Mouse (Mus musculus) adrenal gland, postnatal 36 days (tissue): ENCODE measurements at regions not wholly inside any gene's neighbourhood (a gene's known extent, or its start where the extent isn't known, plus 50 kb on each side); places are given as distances from the start of the nearest gene placed in this dataset.

Source experiments
- DNase-seq, 2 experiments: peaks; one replicate each; pipeline ENCODE4 v3.0.0; 2021; ENCODE audit warnings: mixed read lengths in 1 of 2

DNA sequence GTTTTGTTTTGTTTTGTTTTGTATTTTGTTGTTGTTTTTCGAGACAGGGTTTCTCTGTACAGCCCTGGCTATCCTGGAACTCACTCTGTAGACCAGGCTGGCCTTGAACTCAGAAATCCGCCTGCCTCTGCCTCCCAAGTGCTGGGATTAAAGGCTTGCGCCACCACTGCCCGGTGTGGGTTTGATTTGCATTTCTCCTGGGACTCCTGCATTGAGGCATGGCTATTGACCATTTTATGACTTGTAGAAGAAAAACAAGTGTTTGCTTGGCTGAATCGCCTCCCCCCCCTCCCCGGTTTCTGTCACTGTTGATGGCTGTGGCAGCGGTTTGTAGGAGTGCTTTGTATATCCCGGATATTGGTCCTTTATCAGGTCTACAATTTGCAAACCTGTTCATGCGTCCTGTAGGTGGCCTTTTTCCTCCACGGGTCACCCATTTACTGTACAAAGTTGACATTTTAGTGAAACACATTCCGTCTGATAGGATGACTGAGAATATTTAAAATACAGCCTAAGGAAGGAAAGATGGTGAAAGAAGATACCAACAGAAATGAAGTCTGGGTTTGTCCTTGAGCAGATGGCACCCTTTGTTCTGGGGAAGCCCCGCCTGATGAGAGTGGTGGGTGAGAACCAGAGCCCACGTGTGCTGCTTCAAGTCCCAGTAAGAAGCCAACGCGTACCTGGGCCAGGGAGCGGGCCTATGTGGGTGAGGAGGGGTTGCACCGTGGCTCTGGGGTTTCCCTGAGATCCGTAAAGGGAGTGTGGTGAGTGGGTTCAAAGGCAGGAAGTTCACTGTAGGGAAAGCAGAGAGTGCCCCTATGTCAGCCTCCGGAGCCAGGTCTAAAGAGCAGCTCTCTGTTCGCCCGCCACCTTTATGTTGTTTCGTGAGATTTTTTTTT, 52.6 kb upstream of the Smndc1 start:
- no peak for DNase-seq

DNA sequence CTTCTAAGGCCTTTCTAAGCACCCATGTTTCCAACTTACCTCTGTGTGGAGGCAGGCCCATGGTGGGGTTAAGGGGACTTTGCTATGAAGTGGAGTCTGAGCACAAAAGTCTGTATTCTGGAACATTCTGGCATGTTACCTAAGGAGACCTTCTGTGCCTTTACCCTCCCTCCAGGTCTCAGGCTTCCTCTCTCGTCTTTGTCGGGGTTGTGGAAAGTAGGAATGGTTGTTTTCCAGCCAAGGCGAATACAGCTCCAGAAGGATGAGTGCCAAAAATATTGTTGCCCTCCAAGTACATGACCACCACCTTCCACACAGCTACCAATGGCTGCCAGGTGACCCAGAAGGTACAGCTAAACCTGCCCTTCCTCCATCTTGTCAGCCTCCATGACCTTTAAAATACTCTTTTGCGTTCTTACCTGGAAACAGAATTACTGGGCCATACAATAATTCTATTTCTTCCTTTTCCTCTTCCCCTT, 51.8 kb upstream of the Smndc1 start:
- DNase-seq: no peak

DNA sequence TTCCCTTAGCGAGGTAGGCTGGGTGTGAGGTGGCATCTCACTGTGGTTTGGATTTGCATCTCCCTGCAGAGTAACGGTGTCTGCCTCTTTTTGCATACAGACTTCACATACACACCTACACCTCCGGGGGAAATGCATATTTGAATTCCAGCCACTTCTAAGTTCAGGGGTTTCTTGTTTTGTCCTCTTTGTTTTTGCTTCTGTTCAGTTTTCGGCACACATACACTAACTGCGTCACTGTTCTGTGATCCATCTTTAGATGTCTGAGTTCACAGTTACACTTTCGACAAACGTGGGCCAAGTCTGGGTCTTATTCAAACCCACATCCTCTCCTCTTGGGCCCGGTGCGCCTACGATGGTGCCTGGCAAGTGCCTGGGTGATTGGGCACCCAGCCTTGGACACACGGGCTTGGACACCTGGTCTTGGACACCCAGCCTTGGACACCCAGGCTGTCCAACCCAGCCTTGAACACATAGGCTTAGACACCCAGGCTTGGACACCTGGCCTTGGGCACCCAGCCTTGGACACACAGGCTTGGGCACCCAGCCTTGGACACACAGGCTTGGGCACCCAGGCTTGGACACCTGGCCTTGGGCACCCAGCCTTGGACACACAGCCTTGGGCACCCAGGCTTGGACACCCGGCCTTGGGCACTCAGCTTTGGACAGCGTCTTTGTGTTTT, 51.2 kb upstream of the Smndc1 start:
- peak; percentile 46 to 64 for DNase-seq

DNA sequence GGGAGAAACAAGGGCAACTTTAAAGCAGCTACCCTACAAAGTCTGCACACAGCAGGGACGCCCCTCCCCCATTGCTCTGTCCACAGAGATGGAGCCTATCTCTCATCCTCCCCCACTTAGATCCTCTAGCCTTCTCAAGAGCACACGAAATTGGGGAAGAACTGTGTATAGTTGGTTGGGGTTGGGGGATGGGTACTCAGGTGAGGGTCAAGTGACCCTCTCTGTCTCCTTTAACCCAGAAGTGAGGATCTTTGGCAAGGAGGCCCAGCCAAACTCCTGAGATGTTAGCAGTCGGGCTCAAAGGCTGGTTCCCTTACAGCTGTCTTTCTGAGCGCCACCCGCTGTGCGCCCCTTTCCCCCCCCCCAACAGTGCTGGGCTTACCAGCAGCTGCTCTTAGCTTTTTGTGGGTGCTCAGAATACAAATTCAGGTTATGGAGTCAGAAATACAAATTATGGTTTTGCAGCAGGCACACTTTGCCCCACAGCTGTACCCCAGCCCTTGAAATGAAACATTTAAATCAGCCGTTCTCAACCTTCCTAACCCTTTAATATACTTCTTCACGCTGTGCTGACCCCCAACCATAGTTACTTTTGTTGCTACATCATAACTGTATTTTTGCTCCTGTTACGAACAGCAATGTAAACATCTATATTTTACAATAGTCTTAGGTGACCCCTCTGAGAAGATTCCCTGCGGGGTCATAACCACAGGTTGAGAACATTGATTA, 50.1 kb upstream of the Smndc1 start:
- no peak for DNase-seq
